Mouse (Mus musculus): Measurements from ENCODE around the gene Ifnlr1. TPM values are rescaled to one million over a fixed set of nuclear protein-coding genes. Genes with fewer than 3 reads are reported as not detected.
"Not testable (repeated sequence)": the region's sequence is repeated elsewhere in the genome, so short reads cannot be mapped to it uniquely, and the experiment has no call there.

The Ifnlr1 gene
- total and polyA plus RNA-seq, 3 experiments = 0.04 to 0.45 TPM; not detected in 1

DNA sequence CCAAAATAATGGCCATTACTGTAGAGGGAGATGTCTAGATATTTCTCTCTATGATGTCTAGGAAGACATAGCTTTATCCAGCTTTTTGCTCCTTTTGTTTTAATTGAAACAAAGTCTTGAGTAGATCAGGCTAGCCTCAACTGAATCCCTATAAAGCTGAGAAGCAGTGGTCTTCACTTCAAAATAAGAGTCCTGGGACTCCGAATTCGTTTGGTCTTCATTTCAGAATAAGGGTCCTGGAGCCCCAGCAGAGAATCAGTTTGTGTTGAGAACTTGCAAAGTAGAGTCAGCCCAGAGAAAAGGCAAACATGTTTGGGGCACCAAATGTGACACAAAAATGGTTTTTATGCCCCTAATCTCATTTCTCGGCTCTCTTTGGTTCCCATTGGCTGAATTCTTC lies 1.4 kb upstream of the Ifnlr1 start:
- no peak for DNase-seq

DNA sequence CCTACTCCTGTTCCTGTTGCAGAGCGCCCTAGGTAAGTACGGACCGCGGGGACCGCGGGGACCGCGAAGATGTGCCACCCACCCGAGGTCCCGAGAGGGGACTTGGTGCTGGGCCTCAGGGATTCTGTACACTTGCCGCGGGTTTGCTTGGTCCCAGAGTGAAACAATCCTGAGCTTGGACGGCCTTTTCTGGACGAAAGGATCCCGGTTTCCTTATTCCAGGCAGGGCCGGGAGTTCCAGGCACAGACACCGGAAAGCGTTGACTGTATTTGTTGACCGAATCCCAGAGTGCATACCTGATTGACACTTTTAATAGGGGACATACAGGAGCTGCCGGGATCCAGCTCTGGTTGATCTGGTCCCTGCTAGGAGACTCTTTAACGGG lies 474 bp downstream of the Ifnlr1 start:
- no peak for DNase-seq

DNA sequence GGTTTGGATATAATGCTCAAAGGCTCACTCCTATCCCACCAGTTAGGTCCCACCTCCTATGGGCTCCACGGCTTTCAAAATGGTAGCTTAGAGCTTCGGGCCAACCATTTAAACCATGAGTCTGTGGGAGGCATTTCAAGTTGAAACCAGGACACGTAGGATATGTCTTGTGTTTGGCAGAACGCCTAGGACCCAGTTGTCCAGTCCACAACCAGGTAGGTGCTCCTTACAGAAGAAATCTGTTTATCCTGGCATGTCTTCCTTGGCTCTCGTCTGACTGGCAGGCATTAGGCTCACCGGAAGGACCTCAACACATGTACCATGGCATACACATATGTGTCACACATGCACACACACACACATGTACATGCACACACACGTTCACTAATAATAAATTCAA lies 3.7 kb downstream of the Ifnlr1 start:
- DNase-seq = no peak

DNA sequence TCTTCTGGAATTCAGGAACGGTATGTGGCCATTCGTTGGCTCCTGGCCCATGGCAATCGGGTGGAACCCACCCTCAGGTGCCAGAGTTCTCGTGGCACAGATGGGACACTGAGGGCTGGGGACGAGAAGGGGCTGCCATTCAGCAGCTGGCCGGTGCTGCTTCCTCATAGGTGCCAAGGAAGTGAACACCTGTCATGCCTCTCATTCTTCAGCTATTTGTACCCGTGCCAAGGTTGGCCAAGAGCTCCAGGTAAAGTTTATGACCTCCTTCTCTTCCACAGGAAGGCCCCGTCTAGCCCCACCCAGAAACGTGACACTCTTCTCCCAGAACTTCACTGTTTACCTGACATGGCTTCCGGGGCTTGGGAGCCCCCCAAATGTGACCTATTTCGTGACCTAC lies 4.2 kb downstream of the Ifnlr1 start:
- no peak for DNase-seq

DNA sequence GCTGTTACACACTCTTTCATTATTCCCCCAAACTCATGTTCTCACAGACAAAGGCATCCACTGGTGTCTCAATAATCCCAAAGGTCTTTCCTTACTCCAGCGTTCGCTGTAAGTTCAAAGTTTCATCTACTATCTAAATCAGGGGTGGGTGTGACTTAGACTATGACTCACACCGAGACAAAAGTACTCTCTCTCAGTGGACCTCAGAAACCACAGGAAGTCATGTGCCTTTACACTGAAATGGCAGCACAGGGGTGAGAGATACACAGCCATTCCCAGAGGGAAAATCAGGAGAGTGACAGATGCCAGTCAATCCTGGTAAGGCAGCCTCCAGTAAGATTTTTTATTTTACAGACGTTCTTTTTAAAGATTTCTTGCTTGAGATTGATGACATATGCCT lies 6.8 kb downstream of the Ifnlr1 start:
- DNase-seq = no peak

DNA sequence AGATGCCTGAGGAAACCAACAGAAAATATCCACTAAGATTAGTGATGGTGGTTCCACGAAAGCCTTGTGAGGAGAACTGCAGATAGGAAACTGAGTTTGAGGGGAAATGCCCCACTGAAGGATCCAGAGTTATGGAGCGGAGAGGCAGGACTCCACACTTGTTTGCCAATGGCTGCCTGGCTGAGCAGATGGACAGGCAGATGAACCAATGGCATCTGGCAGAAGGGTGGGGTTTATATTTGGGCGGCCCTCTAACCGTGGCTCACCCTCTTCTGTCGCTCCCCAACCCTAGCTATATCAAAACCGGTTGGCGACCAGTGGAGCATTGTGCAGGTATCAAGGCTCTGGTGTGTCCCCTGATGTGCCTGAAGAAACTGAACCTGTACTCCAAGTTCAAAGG lies 12.4 kb downstream of the Ifnlr1 start:
- DNase-seq = no peak

DNA sequence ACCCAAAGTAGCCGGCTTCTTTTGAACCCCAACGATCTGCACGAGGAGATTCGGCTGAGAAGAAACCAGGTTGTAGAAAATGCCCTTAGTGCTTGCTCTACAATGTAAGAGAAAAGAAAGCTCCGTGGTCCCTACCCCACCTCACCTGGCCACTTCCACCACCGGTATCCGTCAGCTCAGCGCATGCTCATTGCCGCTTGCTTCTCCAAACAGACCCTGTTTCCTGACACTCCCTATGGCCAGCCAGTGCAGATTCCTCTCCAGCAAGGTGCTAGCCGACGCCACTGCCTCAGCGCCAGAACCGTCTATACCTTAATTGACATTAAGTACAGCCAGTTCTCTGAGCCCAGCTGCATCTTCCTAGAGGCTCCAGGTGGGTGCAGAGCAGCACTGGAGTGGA lies 17.4 kb downstream of the Ifnlr1 start:
- no peak for DNase-seq

DNA sequence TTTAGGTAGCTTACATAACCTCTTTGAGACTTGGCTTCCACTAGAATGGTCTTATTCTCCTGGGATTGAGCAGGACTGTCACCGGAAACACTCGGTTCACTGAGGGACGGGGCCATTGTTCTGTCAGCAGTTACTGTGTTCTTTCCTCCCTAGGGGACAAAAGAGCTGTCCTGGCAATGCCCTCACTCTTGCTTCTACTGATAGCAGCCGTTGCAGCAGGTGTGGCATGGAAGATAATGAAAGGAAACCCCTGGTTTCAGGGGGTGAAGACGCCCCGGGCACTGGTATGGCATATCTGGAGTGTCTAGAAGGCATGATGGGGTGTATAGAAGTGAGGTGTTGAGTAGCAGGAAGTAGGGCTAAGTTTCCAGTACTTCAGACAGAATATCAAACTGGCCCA lies 17.9 kb downstream of the Ifnlr1 start:
- no peak for DNase-seq

DNA sequence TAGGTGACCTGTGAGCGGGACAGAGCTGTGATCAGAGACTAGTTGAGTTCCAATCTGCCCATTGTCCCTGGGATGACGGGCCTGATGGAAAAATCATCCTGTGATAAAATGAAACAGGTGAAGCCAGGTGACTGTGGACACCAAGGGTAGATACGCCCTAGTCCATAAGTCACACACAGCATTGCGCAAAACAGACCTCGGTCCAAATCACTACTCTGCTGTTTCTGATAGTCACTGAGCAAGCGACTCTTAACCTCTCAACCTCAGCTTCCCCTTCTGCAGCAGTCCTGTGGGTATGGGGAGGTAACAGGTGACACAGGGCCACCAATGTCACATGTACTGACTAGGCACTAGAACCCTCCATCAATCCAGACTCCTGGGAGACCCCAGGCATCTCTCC lies 20.0 kb downstream of the Ifnlr1 start:
- no peak for DNase-seq

DNA sequence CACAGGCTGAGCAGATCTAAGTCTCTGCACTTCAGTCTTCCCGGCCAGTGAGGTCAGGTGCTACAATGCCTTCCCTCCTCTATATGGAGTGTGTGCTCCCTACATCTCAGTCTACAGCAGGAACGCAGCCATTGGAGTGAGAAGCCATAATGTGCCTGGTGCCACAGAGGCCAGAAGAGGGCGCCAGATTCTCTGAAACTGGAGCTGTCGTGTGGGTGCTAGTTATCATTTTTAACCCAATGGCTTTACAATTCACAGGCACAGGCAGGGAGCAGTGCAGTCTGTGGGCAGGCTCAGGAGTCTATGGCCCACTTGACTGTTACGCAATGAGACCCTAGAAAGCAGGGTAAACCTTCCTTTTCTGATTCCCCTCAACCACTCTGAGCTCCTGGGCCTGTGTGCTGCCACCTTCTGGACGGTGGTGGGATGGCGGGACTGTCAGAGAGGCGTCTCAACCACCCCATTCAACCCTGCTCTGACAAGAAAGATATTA lies 23.0 kb downstream of the Ifnlr1 start:
- peak; percentile 82 for DNase-seq

DNA sequence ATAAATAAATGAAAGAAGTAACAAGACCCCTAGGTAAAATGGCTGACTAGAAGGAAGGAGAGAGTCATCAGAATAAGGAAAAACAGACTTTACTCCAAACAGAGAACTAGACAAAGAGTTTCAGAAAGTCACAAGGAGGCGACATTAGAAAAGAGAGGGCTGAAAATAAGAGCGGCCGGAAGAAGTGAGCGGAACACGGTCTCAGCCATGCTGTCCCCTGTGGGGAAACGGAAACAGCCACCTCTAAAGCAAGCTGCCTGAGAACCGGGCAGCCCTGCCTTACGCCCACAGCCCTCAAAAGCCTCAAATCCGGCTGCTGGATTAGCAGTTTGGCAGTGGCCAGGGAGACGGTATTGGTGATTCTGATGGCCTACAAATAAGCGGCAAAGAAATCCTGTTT lies 23.5 kb downstream of the Ifnlr1 start:
- DNase-seq = no peak

DNA sequence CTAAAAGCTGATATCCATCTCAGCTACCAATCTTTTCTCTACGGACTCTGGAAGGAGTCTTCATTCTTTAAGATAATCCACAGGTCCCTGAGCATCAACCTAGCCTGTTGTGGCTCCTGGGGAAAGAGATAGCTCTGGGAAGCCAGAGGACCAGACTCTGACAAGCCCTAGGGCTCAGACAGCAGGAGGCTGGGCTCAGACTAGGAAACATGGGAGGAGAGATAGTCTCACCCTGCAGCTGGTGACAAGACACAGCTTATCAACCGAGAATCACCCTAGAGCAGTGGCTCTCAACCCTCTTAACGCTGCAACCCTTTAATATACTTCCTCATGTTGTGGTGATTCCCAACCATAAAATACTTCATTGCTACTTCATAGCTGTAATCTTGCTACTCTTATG lies 24.3 kb downstream of the Ifnlr1 start:
- DNase-seq = no peak

DNA sequence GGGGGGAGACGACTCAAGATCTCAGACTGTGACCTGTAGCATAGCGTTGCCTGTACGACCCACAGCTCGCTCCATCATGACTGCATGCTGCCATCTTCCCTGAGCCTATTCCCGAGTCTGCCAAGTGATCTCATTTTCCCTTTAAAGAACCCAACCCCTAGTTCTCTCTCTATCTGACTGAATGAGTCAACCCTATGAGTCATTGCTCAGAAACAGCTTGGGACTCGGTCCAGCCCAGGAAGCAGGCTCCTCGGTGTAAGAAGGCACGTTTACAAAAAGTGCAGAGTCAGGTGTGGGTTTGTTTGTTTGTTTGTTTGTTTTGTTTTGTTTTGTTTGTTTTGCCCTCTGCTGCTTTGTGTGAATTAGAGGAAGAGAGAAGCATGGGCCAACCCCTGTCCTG lies 28.7 kb downstream of the Ifnlr1 start:
- peak; percentile 52 for DNase-seq

DNA sequence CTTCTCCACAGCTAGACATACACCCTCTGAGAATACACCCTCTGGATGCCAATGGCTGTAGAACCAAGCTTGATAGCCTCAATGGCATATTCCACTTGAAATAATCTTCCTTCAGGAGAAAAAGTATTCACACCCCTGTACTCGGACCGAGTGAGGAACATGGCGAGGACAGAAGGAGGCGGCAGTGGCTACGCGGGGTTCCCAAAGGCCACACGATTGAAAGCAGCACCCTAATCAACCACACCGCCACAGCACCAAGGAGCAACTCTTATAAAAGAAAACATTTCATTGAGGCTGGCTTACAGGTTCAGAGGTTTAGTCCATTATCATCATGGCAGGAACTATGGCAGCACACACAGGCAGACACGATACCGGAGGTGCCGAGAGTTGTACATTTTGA lies 30.4 kb downstream of the Ifnlr1 start:
- DNase-seq = not testable (repeated sequence)

DNA sequence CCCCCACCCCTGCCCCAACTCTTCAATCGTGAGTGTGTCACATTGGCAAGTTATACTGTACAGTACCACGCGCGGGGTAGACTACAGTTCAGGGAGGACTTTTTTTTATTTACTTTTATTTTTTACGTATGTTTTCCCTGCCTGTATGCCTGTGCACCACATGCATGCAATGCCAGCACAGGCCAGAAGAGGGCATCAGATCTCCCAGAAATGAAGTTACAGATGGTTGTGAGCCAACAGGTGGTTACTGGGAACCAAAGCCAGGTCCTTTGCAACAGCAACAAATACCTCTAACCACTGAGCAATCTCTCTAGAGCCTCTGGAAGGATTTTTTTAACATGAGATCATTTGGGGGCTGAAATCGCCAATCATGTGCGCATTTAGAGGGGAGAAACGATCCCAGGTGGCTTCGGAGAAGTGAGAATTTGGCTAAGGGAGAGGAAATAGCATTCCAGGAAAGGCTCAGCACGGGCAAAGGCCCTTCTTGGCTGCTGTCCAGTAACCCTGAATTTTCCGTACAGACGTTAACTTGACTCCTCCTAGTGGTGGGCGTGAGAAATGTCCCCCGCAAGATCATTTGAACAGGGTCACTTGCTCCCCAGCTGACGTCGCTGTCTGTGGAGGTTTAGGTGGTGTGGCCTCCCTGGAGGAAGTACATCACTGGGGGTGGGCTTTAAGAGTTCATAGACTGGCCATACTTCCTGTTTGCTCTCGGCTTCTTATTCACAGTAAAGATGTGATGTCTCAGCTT lies 36.6 kb downstream of the Ifnlr1 start:
- DNase-seq = no peak

DNA sequence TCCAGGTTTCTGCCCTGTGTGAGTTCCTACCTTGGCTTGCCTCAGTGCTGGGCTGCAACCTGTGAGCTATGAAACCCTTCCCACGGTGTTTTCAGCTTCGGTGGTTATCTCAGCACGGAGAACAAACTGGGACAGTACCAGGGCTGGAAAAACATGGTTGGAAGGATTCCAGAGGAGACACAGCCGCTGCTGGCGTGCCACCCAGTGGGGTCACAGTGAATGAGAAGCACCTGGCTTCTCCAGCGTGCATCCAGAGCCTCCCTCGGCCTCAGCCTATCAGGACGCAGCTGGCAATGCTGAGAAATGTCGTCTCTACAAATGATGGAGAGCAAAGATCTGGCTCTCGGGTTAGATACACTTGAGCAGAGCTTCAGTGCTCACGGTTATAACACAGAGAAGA lies 40.3 kb downstream of the Ifnlr1 start:
- no peak for DNase-seq

DNA sequence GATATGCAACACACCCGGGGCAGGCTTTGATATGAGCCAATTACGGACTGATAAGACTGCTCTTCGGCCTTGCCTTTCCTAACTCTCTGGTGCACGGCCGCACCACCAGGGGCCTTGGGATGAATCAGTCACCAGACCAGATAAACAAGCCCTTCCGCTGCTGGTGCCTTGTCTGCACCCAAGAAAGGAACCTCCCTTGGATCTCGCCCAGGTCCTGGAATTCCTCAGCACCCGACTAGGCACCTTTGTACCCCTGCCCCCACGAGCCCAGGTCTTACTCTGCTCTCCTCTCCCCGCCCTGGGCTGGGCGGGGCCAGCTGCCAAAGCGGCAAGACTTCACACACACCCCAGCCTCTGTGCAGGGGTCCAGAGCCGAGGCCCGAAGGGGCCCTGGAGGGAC lies 41.7 kb downstream of the Ifnlr1 start, which contains the start of gene Il22ra1:
Gene Il22ra1 (plus strand): TSS at position 356 of the 400 bp plus-strand sequence.
- DNase-seq = peak; percentile 82

DNA sequence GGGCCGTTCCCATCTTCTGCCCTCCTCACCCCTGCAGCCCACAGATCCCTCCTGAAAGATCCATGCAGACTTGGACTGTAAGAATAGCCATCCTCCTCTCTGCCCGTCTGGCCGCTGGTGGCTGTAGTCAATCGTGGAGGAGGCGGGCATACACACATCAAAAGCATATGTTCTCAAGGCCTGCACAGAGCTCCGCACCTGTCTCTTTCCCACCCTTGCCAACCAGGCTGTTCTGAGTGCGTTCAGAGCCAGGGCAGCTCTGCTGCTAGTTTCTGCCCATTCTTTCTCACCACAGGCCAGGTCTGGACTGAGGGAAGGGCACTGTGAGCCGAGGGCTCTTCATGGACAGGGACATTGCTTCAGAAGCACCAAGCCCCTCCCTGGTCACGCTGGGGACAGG lies 44.1 kb downstream of the Ifnlr1 start:
- DNase-seq = no peak

DNA sequence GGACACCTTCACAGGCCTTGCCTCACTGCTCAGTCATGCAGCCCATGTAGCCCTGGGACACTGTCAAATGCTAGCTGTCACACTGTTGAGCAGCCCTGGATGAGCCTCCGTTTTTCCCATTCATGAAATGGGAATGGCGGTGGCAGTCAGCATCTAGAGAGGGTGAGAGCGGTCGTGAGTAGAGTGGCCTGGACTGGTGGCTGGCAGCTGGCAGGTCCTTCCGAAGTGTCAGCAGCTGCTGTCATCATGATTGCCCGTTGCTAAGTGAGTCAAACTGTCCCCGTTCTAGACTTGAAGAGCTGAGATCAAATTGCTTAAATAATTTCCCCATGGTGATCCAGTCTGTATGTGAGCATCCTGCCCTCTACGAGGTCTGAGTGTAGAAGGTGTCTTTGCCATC lies 44.9 kb downstream of the Ifnlr1 start:
- DNase-seq = no peak

DNA sequence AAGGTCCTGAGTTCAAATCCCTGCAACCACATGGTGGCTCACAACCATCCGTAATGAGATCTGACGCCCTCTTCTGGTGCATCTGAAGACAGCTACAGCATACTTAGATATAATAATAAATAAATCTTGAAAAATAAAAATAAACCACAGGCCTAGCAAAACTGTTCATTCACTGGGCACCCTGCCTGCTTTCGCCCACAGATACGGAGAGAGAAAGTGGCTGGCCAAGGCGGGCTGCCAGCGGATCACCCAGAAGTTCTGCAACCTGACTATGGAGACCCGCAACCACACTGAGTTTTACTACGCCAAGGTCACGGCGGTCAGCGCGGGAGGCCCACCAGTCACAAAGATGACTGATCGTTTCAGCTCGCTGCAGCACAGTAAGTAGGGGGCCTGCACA lies 47.8 kb downstream of the Ifnlr1 start:
- DNase-seq = no peak

DNA sequence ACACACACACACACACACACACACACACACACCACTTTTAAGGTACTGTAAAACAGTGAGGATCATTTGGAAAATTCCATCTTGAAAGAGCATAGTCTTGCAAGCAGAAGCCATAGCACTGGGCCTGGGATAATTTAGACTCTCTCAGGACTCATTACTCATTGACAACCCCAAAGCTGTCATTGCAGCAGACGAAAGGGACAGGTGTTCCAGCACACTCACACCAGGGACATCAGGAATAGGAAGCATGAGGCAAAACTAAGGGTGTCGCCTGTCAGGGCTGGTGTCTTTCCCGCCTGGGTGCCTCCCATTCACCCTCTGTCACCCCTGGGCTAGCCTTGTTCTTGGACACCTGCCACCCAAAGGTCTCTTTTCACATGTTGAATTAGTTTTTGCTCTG lies 50.8 kb downstream of the Ifnlr1 start:
- no peak for DNase-seq

DNA sequence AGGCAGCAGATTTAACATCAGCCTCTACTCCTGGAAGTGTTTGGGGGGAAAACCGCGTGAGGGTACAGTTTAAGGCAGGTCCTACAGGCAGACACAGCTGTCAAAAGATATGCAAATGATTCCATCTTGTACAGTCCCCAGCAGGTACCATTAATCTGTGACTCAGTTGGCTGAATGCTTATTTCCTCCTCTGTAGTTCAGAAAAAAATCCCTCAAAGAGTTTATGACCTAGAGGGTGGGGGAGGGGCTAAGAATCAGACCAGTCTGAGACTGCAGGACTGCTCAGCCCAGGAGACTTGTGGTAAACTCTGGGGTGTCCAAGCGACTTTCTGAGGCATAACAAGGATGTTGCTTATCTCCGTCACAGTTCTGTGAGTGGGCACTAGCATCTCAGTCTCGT lies 52.1 kb downstream of the Ifnlr1 start:
- no peak for DNase-seq

DNA sequence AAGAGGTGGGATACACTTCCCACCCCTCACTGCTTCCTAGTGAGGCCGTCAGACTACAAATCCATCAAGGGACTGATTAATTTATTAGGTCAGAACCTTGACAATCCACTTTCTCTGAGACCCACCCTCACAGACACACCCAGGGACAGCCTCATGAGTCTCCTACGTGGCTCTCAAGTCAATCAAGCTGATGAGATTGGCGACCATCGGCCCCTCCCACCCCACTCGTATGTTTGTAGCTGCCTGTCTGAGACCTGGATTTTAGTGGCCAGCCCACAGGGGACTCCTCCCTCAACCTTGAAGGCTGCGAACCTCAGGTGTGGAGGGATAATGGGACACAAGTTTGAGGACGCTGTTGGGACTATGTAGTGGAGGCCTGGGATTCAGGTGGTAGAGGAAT lies 53.1 kb downstream of the Ifnlr1 start:
- no peak for DNase-seq

DNA sequence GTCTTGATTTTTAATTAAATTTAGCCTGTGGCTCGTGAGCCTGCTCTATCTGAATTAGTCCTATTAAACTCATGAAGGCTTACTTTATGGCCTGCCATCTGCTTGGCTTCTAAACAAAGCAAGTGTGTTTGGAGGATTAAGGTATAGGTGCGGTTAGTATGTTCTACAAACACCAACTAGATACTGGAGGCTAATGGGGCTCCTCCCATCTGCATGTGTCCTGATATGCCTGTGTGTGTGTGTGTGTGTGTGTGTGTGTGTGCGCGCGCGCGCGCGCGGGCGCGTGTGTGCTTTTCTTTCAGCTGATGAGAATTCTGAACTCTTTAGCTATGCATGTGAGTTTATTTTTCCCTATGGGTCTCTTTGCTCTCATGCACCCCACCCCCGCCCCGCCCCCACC lies 53.6 kb downstream of the Ifnlr1 start:
- no peak for DNase-seq

DNA sequence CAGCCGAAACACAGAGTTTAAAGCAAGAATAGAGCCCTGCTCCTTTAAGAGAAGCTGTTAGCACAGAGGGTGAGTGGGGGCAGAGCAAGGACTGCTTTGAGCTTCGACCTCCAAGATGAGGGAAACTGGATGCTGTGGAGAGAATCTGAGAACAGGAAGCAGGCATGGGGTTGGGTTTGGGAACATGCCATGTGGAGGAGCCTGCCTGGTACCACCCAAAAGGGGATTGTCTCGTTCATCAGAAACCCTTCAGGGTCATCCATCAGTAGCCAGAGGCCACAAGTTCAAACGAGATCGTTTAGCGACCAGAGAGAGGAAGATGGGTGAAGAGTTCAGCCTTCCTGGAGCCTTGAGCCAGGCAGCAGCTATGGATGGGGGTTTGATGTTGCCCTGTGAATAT lies 57.4 kb downstream of the Ifnlr1 start:
- no peak for DNase-seq
